ENCODE assay signal across 1 mouse cellular context in genomic region chr9:96677711-96678110, GRCm38 (mm10). TPM values are rescaled to one million over a fixed set of nuclear protein-coding genes. Genes with fewer than 3 reads are reported as not detected.
"Had no signal": no experiment of that assay in that cellular context is flagged by ENCODE, and none has a peak within 500 bp of the region (broad histone marks: within the 10 kb centered on the region; RNA-seq: fewer than 3 reads in every experiment).

No protein-coding gene starts in this region.

RNA-seq across cellular contexts. Expression of gene Rasa2, which starts 46.3 kb away (rescaled TPM):
- polyA plus RNA-seq: erythroblast, embryonic 14.5 days had no signal
